In the genomic region with DNA sequence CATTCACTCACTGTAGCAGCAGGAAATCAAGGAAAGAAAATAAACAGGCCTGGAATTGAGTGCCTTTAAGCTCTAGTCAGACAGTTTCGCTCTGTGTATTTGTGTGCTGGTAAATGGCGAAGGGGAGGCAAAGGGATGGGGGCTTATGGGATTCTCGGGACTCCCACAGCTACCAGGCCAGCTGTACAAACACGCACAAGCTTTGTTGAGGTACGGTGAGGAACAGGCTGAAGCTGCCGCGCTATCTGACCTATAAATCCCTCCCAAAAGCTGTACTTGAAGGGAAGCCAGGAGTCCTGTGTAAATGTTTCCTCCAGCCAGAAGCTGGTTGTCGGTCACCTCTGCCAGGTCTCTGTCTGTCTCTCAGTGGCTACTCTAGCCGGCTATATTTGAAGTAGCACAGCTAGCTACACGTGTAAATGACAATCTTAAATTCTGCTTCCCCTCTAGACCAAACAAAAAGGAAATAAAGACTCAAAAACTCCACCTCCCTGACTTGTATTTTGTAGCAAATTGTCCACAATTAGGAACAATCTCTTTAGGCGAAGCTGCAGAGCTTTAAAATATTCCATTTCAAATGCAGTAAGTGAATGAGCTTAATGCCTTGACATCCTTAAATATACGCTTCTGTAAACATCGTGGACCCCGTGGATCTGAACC, we compare ENCODE assay signal across 8 mouse cellular contexts.
A peak's percentile ranks its signal among the peaks of the same experiment; 100 is the strongest.
DNase-seq lines count a peak whose midpoint lies in the region; ATAC-seq lines count a peak whose summit lies in the region.

No protein-coding gene starts in this region.

- H3K36me3 ChIP-seq in embryonic facial prominence, embryonic 12.5 days, result no peaks in the 10 kb centered on the region

- peak overlapping the region; percentile 67; the same call in 1 of the 2 replicates for H3K27ac ChIP-seq in embryonic facial prominence, embryonic 12.5 days

- intact Hi-C loops in heart, postnatal 10 days (cut with DNase I), result no loop called here

- no peak overlapping the region for H3K9ac ChIP-seq in embryonic facial prominence, embryonic 12.5 days

- ATAC-seq in embryonic facial prominence, embryonic 12.5 days (ENCODE audit: insufficient number of reproducible peaks, insufficient read depth, low FRiP score, low TSS enrichment), result peak; percentile 72; the same call in 1 of the 2 replicates

- H3K4me3 ChIP-seq in embryonic facial prominence, embryonic 12.5 days, result no peak overlapping the region

- 12% methylated on average over 14 of the region's 14 CpGs for WGBS in embryonic facial prominence, embryonic 12.5 days

- peaks cover 11% of the 10 kb centered on the region; the same call in 1 of the 2 replicates for H3K4me1 ChIP-seq in embryonic facial prominence, embryonic 12.5 days

- peak; percentile 10 to 15 for DNase-seq in layer of hippocampus, postnatal 10 days (ENCODE audit: low spot score in 2 of 2)
- DNase-seq in layer of hippocampus, adult 9-10 months (ENCODE audit: low spot score), result no peak
- DNase-seq in heart, postnatal 10 days, result peak; percentile 25 to 27
- DNase-seq in neural tube, embryonic 10.5 days (ENCODE audit: extremely low spot score, low spot score), result peak; percentile 72
- no peak for DNase-seq in thymus, postnatal 36 days
- DNase-seq in cerebellum, adult 8-10 months, result no peak
- DNase-seq in gastrocnemius, postnatal 10 days, result no peak

- H3K27me3 ChIP-seq in embryonic facial prominence, embryonic 12.5 days, result no peaks in the 10 kb centered on the region

- peak overlapping the region; percentile 32 for H3K4me2 ChIP-seq in embryonic facial prominence, embryonic 12.5 days (replicated peaks)

- H3K9me3 ChIP-seq in embryonic facial prominence, embryonic 12.5 days, result no peaks in the 10 kb centered on the region

Comparison
In these comparisons a context has a peak if more than half of its experiments do, and no peak if none do; other contexts are left out.
1. DNase-seq: peak in layer of hippocampus, postnatal 10 days (2 of 2), heart, postnatal 10 days (2 of 2) and neural tube, embryonic 10.5 days (single experiment); none in layer of hippocampus, adult 9-10 months (single experiment), thymus, postnatal 36 days (0 of 2), cerebellum, adult 8-10 months (single experiment) and gastrocnemius, postnatal 10 days (single experiment).